Mouse (Mus musculus): Measurements from ENCODE around the gene Rps19. TPM values are rescaled to one million over a fixed set of nuclear protein-coding genes. Genes with fewer than 3 reads are reported as not detected.
A peak's percentile ranks its signal among the peaks of the same experiment; 100 is the strongest.

The Rps19 gene
- polyA plus RNA-seq, 1 experiment from 2014 or later, result 3,015 TPM

- DNase-seq, result peak; percentile 22
- H3K9me3 ChIP-seq (ENCODE audit: low read depth, low read length), result no peaks in the 10 kb centered on the region
- no peak for ATAC-seq (ENCODE audit: insufficient read depth)
- H3K36me3 ChIP-seq (ENCODE audit: insufficient read depth), result peaks cover 4% of the 10 kb centered on the region
- H3K27ac ChIP-seq (ENCODE audit: low read depth), result peak overlapping the region; percentile 85
- H3K9ac ChIP-seq, result peak overlapping the region; percentile 80
- WGBS, result 18% methylated on average over 10 of the region's 10 CpGs
- H3K4me3 ChIP-seq (ENCODE audit: low read depth, low read length), result peak overlapping the region; percentile 60
- peaks cover 9% of the 10 kb centered on the region for H3K4me1 ChIP-seq (ENCODE audit: insufficient read depth)
- H3K27me3 ChIP-seq (ENCODE audit: insufficient read depth, low read length), result no peaks in the 10 kb centered on the region
- no peak for TF ChIP-seq CTCF (IDR thresholded peaks at IDR 0.05; ENCODE audit: low read depth)
- H3K4me2 ChIP-seq, result peak overlapping the region; percentile 87
These were observed 19.3 kb downstream of the Rps19 start for GRCm38 (mm10) chr7:24903444-24903825.

DNA sequence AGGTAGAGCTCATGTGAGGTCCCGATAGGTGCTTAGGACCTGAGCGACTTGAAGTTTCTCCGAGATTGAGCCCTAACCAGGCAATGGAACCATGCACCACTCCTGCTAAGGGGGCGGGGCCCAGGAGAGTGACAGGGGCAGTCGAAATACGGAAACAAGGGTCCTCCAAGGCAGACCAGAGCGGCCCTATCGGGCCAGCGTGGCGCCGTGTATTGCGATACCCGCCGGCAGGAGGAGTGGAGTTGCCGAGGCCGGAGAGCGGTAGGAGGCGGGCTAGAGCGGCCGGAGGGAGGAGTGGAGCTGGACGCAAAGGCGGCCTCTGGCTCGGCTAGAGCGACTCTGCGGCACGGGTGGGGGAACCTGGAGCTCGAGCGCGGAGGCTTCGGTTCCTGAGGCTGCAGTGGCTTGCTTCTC lies 19.9 kb downstream of the Rps19 start:
- Histone ChIP-seq H3K4me1 (ENCODE audit: insufficient read depth) (peaks cover 9% of the 10 kb centered on the region), H3K4me2 (peak overlapping the region; percentile 87), H3K9me3 (ENCODE audit: low read depth, low read length) (no peaks in the 10 kb centered on the region), H3K27me3 (ENCODE audit: insufficient read depth, low read length) (no peaks in the 10 kb centered on the region), H3K27ac (ENCODE audit: low read depth) (peak overlapping the region; percentile 81), H3K36me3 (ENCODE audit: insufficient read depth) (peaks cover 10% of the 10 kb centered on the region), H3K9ac (peak overlapping the region; percentile 80), H3K4me3 (ENCODE audit: low read depth, low read length) (peak overlapping the region; percentile 60)
- TF ChIP-seq CTCF (IDR thresholded peaks at IDR 0.05; ENCODE audit: low read depth), result peak; percentile 81
- under 1% methylated on average over 30 of the region's 30 CpGs for WGBS
- ATAC-seq (ENCODE audit: insufficient read depth) (peak; percentile 97), DNase-seq (peak; percentile 99)

- H3K27ac ChIP-seq (ENCODE audit: low read depth), result peak overlapping the region; percentile 81; the same call in 1 of the 2 replicates
- H3K9ac ChIP-seq, result peak overlapping the region; percentile 74
- WGBS, result 8% methylated on average over 3 of the region's 3 CpGs
- H3K4me2 ChIP-seq, result peak overlapping the region; percentile 87
- peaks cover 18% of the 10 kb centered on the region for H3K36me3 ChIP-seq (ENCODE audit: insufficient read depth)
- no peak for ATAC-seq (ENCODE audit: insufficient read depth)
- peaks cover 9% of the 10 kb centered on the region for H3K4me1 ChIP-seq (ENCODE audit: insufficient read depth)
- H3K27me3 ChIP-seq (ENCODE audit: insufficient read depth, low read length), result no peaks in the 10 kb centered on the region
- peak; percentile 84 for DNase-seq
- peak overlapping the region; percentile 60 for H3K4me3 ChIP-seq (ENCODE audit: low read depth, low read length)
- TF ChIP-seq CTCF (IDR thresholded peaks at IDR 0.05; ENCODE audit: low read depth), result peak; percentile 84
- no peaks in the 10 kb centered on the region for H3K9me3 ChIP-seq (ENCODE audit: low read depth, low read length)
These were observed 20.8 kb downstream of the Rps19 start for GRCm38 (mm10) chr7:24904936-24905335.

- no peak for TF ChIP-seq CTCF (IDR thresholded peaks at IDR 0.05; ENCODE audit: low read depth)
- peak overlapping the region; percentile 65; the same call in 1 of the 2 replicates for H3K27ac ChIP-seq (ENCODE audit: low read depth)
- peak overlapping the region; percentile 17; the same call in 1 of the 2 replicates for H3K9ac ChIP-seq
- peaks cover 9% of the 10 kb centered on the region for H3K4me1 ChIP-seq (ENCODE audit: insufficient read depth)
- peak overlapping the region; percentile 41 for H3K4me2 ChIP-seq
- ATAC-seq (ENCODE audit: insufficient read depth), result no peak
- H3K36me3 ChIP-seq (ENCODE audit: insufficient read depth), result peaks cover 24% of the 10 kb centered on the region
- no peaks in the 10 kb centered on the region for H3K9me3 ChIP-seq (ENCODE audit: low read depth, low read length)
- no peak overlapping the region for H3K4me3 ChIP-seq (ENCODE audit: low read depth, low read length)
- no peaks in the 10 kb centered on the region for H3K27me3 ChIP-seq (ENCODE audit: insufficient read depth, low read length)
- 22% methylated on average over 6 of the region's 6 CpGs for WGBS
- DNase-seq, result no peak
These were observed 22.4 kb downstream of the Rps19 start for GRCm38 (mm10) chr7:24906551-24906950.

GRCm38 (mm10) chr7:24907211-24907748 lies 23.1 kb downstream of the Rps19 start:
- Histone ChIP-seq H3K9ac (no peak overlapping the region), H3K4me3 (ENCODE audit: low read depth, low read length) (0 out of 2 replicates have a peak overlapping the region, but pooled peaks have one; percentile 6), H3K9me3 (ENCODE audit: low read depth, low read length) (no peaks in the 10 kb centered on the region), H3K4me1 (ENCODE audit: insufficient read depth) (peaks cover 9% of the 10 kb centered on the region), H3K4me2 (peak overlapping the region; percentile 41), H3K27me3 (ENCODE audit: insufficient read depth, low read length) (no peaks in the 10 kb centered on the region), H3K36me3 (ENCODE audit: insufficient read depth) (peaks cover 31% of the 10 kb centered on the region), H3K27ac (ENCODE audit: low read depth) (peak overlapping the region; percentile 65)
- 27% methylated on average over 13 of the region's 13 CpGs for WGBS
- TF ChIP-seq CTCF (IDR thresholded peaks at IDR 0.05; ENCODE audit: low read depth), result peak; percentile 42; the same call in 1 of the 2 replicates
- ATAC-seq (ENCODE audit: insufficient read depth) (peak; percentile 0; the same call in 1 of the 2 replicates), DNase-seq (peak; percentile 67)

GRCm38 (mm10) chr7:24912480-24912879 lies 28.3 kb downstream of the Rps19 start:
- no peaks in the 10 kb centered on the region for H3K4me1 ChIP-seq (ENCODE audit: insufficient read depth)
- H3K27ac ChIP-seq (ENCODE audit: low read depth), result no peak overlapping the region
- H3K4me2 ChIP-seq, result no peak overlapping the region
- 91% methylated on average over 14 of the region's 14 CpGs for WGBS
- TF ChIP-seq CTCF (IDR thresholded peaks at IDR 0.05; ENCODE audit: low read depth), result no peak
- no peaks in the 10 kb centered on the region for H3K27me3 ChIP-seq (ENCODE audit: insufficient read depth, low read length)
- H3K9ac ChIP-seq, result no peak overlapping the region
- DNase-seq (no peak), ATAC-seq (ENCODE audit: insufficient read depth) (no peak)
- peaks cover 56% of the 10 kb centered on the region for H3K36me3 ChIP-seq (ENCODE audit: insufficient read depth)
- no peak overlapping the region for H3K4me3 ChIP-seq (ENCODE audit: low read depth, low read length)
- H3K9me3 ChIP-seq (ENCODE audit: low read depth, low read length), result no peaks in the 10 kb centered on the region

- no peak for DNase-seq
- Histone ChIP-seq H3K4me3 (ENCODE audit: low read depth, low read length) (no peak overlapping the region), H3K4me2 (no peak overlapping the region), H3K27me3 (ENCODE audit: insufficient read depth, low read length) (no peaks in the 10 kb centered on the region), H3K9me3 (ENCODE audit: low read depth, low read length) (no peaks in the 10 kb centered on the region), H3K27ac (ENCODE audit: low read depth) (no peak overlapping the region), H3K9ac (no peak overlapping the region), H3K36me3 (ENCODE audit: insufficient read depth) (peaks cover 73% of the 10 kb centered on the region), H3K4me1 (ENCODE audit: insufficient read depth) (no peaks in the 10 kb centered on the region)
- WGBS, result 89% methylated on average over 20 of the region's 20 CpGs
- TF ChIP-seq CTCF (IDR thresholded peaks at IDR 0.05; ENCODE audit: low read depth), result no peak
- ATAC-seq (ENCODE audit: insufficient read depth), result no peak
These were observed 34.7 kb downstream of the Rps19 start for GRCm38 (mm10) chr7:24918763-24919323.
